Mouse (Mus musculus): ENCODE measurements around the gene Slc5a7. TPM values are rescaled to one million over a fixed set of nuclear protein-coding genes. Genes with fewer than 3 reads are reported as not detected.

Gene Slc5a7
- under 1 TPM in 1 of 2 experiments, not detected in 1; 0.46 TPM for total RNA-seq (2021)
- long read RNA-seq, experiment 1: 0 reads
- long read RNA-seq, experiment 2: 0 reads

DNA sequence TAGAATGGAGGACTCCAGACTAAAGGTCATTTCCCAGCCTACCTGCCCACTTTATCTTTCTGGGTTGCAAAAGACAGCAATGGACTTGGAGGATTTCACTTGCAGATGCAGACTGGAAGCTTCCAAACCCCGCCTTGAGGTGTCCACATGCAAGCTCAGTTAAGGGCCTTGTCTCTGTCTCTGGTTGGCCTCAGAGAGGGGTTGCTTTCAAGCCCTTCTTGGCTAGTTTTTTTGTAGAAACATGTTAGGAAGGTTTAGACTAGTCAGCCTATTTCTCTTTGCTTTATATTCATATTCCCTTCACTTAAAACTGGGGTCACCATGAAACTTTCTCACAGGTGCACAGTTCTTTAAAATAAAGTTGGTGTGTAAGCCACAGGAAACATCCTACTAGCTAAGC is at the start of gene Slc5a7:
TSS of gene Slc5a7 (minus strand) at position 101 of the 400 bp plus-strand sequence.
- no peak for DNase-seq

DNA sequence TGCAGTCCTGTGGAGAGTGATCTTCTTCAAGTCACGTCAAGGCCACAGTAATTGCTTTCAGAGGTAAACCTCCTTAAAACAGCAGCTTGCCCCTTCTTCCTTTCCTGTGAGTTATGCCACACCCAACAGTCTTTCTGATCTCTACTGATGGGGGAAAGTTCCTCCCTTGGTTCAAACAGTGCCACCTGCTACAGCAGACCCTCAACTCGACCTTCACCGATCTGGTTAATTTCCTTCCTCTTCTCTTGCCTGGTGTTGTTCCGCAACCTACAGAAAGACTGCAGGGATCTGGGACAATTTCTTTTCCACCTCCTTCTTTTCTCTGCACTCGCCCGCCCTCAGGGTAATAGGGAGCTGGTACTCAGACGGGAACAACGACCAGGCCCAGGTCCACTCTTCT is 48.8 kb upstream of the Slc5a7 start:
- DNase-seq: no peak

DNA sequence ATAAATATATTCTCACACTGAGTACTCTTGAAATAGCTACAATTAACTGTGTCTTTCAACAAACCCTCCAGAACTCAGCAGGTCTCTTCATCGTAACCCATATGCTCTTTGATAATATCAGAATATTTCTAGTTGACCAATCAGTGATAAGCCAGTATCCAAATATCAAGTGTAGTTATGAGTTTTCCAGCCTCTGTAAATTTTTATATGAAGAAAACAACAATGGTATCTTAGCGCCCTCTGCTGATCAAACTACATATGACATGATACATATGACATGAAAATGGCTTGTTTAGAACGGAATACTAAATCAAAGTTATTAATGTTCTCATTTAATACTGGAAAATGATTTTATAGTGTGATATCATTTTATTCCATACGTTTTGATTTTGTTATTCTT is 44.6 kb upstream of the Slc5a7 start:
- DNase-seq: no peak

DNA sequence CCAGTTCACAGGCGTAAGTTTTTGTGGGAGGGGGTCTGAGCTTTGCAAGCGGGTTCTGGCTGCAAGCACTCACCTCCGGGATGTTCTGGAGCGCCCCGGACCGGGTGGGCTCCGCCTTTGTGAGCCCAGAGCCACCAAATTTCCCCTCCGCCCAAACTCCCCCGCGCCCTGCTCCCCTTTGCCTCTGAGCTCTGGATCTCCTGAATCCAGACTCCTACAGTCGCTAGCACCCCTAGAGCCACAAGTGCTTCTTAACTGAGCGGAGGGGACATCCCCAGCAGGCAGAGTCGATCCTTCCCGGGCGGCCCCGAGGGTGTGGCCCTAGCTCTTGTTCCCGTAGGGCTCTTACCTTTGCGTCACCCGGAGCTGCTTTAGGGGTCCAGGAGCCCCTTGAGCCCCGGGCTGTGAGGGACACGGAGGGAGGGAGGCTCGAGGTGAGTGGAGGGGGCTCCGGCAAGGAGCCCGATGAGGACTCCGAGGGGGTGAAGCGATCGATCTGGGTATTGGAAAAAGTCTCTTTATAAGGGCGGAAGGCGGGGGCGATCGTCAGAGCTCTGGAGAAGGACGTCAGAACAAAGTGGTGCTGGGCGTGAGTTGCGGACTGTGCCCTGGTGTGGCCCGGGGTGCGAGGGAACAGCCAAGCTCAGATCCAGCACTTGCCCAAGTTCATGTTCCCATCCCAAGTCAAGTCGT is 456 bp downstream of the Slc5a7 start:
- DNase-seq: peak in 1 of 2 experiments; percentile 1

DNA sequence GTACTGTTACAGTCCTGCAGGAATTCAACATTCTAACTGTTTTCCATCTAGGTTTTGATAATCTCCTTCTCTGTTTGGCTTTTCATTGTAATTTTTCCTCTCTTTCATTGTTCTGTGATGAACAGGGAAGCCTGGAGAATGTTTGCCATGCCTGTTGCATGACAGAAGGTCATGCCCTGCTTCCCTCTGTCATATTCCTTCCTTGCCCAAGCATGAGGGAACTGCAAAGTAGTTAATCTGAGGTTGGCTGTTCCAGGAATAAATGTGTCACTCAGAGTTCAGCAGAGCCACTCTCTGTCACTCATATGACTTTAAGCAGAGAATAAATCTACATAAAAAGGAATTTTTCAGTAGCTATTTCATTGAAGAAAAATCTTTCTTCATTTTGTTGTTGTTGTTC is 48.1 kb downstream of the Slc5a7 start:
- DNase-seq: no peak

DNA sequence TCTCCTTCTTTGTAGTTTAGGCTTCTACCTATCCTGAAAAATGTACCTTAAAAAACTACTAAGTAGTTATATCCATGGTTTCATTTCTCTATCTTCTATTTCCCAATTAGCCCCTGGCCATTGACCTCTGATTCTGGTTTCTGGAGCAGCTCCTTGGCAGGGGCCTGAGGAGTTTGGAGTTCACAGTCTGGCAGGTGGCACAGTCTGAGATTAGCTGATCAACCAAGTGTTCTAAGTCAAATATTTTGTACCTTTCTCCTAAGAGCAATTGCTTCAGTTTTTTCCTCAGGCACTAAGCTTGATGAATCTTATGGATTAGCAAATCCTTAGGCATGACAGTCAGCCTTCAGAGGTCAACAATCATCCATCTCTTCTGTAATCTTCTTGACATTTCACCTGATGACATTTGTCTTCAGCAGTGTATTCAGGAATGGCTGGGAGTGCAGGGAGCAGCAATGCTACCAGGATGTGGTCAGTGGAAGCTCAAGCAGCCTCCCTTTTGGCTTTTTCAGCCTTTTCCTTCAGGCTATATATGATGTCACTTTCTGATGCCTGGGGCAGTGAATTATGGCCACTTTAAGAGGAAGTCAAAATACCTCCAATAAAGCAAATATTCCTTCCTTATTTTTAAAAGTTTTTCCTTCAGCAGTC is 55.1 kb downstream of the Slc5a7 start:
- DNase-seq: no peak

DNA sequence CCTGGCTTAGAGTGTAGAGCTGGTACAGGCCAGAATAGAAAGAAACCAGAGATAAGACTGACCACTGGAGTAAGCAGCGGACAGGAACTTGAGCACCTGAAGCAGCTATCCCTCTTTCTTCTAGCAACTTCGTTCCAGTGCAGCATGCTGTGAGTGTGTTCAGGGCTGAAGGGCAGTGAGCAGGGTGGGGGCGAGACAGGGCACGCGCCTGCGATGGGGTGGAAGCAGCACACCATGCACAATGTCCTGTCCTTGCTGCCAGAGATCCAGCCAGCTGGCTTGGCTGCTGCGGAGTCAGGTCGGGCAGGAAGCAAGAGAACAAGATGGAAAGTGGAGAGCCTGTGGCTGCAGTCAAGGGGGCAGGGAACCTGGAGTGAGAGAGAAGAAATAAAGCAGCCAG is 59.4 kb downstream of the Slc5a7 start:
- no peak for DNase-seq
